Mouse (Mus musculus) layer of hippocampus, postnatal 25 days (tissue): ENCODE data around the gene Scarf2. TPM values are rescaled to one million over a fixed set of nuclear protein-coding genes. Genes with fewer than 3 reads are reported as not detected.

Experiments
- DNase-seq, 2 experiments: peaks; one replicate each; pipeline ENCODE4 v3.0.0; 2022; ENCODE audit warnings: mixed read lengths in 2 of 2, low spot score in 1 of 2; ENCODE audit errors: extremely low spot score in 1 of 2
- total RNA-seq, 2 experiments: library from RNA; stranded (reverse); gene quantifications; 2 replicates each; pipeline ENCODE4 v1.2.3; 2021

Gene Scarf2
- total RNA-seq, 2 experiments from 2014 or later, result 2.7 to 2.8 TPM

GRCm38 (mm10) chr16:17798321-17799180, 1.5 kb downstream of the Scarf2 start:
- DNase-seq, result no peak

- DNase-seq, result no peak
These were observed 2.5 kb downstream of the Scarf2 start for GRCm38 (mm10) chr16:17799584-17799983.

- no peak for DNase-seq
These were observed 4.8 kb downstream of the Scarf2 start for GRCm38 (mm10) chr16:17801777-17802455.

GRCm38 (mm10) chr16:17802456-17802838, 5.4 kb downstream of the Scarf2 start:
- no peak for DNase-seq

GRCm38 (mm10) chr16:17802839-17803674, 6.0 kb downstream of the Scarf2 start:
- peak in 1 of 2 experiments; percentile 42 for DNase-seq

- no peak for DNase-seq
These were observed 6.8 kb downstream of the Scarf2 start for GRCm38 (mm10) chr16:17803675-17804448.

GRCm38 (mm10) chr16:17804449-17804912, 7.4 kb downstream of the Scarf2 start:
- no peak for DNase-seq

GRCm38 (mm10) chr16:17804982-17805381, 7.9 kb downstream of the Scarf2 start:
- no peak for DNase-seq

- DNase-seq, result no peak
These were observed 9.6 kb downstream of the Scarf2 start for GRCm38 (mm10) chr16:17806581-17807191.

- DNase-seq, result peak; percentile 77 to 81
These were observed 10.3 kb downstream of the Scarf2 start for GRCm38 (mm10) chr16:17807192-17808009.

GRCm38 (mm10) chr16:17809125-17809524, 12.0 kb downstream of the Scarf2 start:
- no peak for DNase-seq

GRCm38 (mm10) chr16:17809711-17810110, 12.6 kb downstream of the Scarf2 start:
- DNase-seq, result no peak

GRCm38 (mm10) chr16:17812120-17812519, 15.0 kb downstream of the Scarf2 start:
- DNase-seq, result no peak

GRCm38 (mm10) chr16:17813173-17813572, 16.1 kb downstream of the Scarf2 start:
- no peak for DNase-seq

GRCm38 (mm10) chr16:17815411-17816402, 18.6 kb downstream of the Scarf2 start:
- DNase-seq, result peak; percentile 48 to 62

GRCm38 (mm10) chr16:17816528-17816927, 19.4 kb downstream of the Scarf2 start:
- no peak for DNase-seq

- no peak for DNase-seq
These were observed 29.4 kb downstream of the Scarf2 start for GRCm38 (mm10) chr16:17826500-17826899.
